Mouse (Mus musculus) hindbrain, embryonic 11.5 days (tissue): Measurements from ENCODE around the gene Rtn4rl2. TPM values are rescaled to one million over a fixed set of nuclear protein-coding genes. Genes with fewer than 3 reads are reported as not detected.

ENCODE experiments used
- ATAC-seq: fragments of 200-750 bp; cut with Nextera tagmentation; 2 replicates; pipeline ENCODE4 v1.8.0; 2017; ENCODE audit warnings: mild to moderate bottlenecking, moderate TSS enrichment, moderate library complexity; ENCODE audit not compliant: low FRiP score
- DNase-seq: peaks from one replicate; pipeline ENCODE4 v3.0.0-alpha.2; 2015; ENCODE audit warnings: low spot score
- H3K27ac ChIP-seq: fragments of 300-500 bp; sonication (generic); 2 replicates; pipeline ENCODE4 v1.5.1; 2014; ENCODE audit warnings: mild to moderate bottlenecking, low read depth, low read length
- H3K27me3 ChIP-seq: fragments of 300-500 bp; sonication (generic); 2 replicates; pipeline ENCODE4 v1.6.1; 2014; ENCODE audit warnings: mild to moderate bottlenecking, low read length, moderate library complexity, mixed read lengths; ENCODE audit not compliant: control insufficient read depth, insufficient read depth
- H3K36me3 ChIP-seq: fragments of 300-500 bp; sonication (generic); 2 replicates; pipeline ENCODE4 v1.6.1; 2014; ENCODE audit warnings: mild to moderate bottlenecking, low read length, moderate library complexity, mixed read lengths; ENCODE audit not compliant: control insufficient read depth, insufficient read depth
- H3K4me1 ChIP-seq: fragments of 300-500 bp; sonication (generic); replicated peaks from 2 replicates; pipeline ENCODE4 v1.6.1; 2014; ENCODE audit warnings: low read length, mixed read lengths; ENCODE audit not compliant: control insufficient read depth, insufficient read depth
- H3K4me2 ChIP-seq: fragments of 300-500 bp; sonication (generic); replicated peaks from 2 replicates; pipeline ENCODE4 v1.6.1; 2014; ENCODE audit warnings: mild to moderate bottlenecking, low read depth, low read length
- H3K4me3 ChIP-seq: fragments of 300-500 bp; sonication (generic); 2 replicates; pipeline ENCODE4 v1.5.1; 2014; ENCODE audit warnings: low read depth, low read length
- H3K9ac ChIP-seq: fragments of 300-500 bp; sonication (generic); 2 replicates; pipeline ENCODE4 v1.6.1; 2014; ENCODE audit warnings: low read depth, low read length
- H3K9me3 ChIP-seq: fragments of 300-500 bp; sonication (generic); 2 replicates; pipeline ENCODE4 v1.6.1; 2016; ENCODE audit warnings: low read length; ENCODE audit not compliant: control insufficient read depth
- WGBS: fragments of 180-500 bp; shearing (Covaris S2); extraction: QIAGEN DNeasy Blood & Tissue Kit; methylation state at CpG from one replicate; pipeline ENCODE4 v1.1.7; 2014; 5-methylcytosine and 5-hydroxymethylcytosine counted together
- polyA plus RNA-seq: library from polyadenylated mRNA; unstranded; fragments of >200 nt; fragmentation: Nextera tagmentation; extraction: Ambion mirVana; gene quantifications from 2 replicates; pipeline ENCODE4 v1.2.1, GENCODE M21; 2014

Gene Rtn4rl2
- polyA plus RNA-seq = 1.9 and 2.8 TPM in 2 replicates

DNA sequence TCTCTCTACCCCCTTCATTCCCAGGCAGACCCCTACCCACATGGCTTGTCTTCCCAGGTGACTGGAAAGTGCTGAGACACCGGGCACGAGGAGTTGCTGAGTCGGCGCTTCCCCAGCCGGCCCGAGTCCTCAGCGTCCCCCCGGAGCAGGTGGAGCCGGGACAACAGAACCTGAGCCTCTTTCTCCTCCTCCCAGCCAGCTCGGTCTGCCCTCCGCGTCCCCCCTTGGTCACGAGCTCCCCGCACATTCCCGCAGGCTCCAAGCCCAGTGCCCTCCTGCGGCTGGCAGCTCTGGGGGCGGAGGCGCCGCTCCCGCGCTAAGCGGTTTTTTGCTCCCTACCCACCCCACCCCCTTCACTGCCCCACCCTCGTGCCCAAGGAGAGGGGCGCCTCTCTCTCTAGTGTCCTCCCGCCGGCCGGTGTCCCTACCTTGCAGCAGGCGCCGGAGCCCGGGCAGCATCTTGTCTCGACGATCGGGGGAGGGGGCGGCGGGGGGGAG lies at the start of gene Rtn4rl2:
TSS of gene Rtn4rl2 (minus strand) at position 477 of the 498 bp plus-strand sequence.
- ATAC-seq = peak; percentile 23; the same call in 1 of the 2 replicates
- Histone ChIP-seq H3K4me3 (peak within 1 kb of the TSS; percentile 41), H3K4me2 (peak within 1 kb of the TSS; percentile 79), H3K9ac (peak within 1 kb of the TSS; percentile 40; the same call in 1 of the 2 replicates), H3K27me3 (peaks cover 82% of the 10 kb centered on the region), H3K4me1 (peaks cover 18% of the 10 kb centered on the region), H3K9me3 (no peaks in the 10 kb centered on the region), H3K27ac (no peak within 1 kb of the TSS), H3K36me3 (no peaks in the 10 kb centered on the region)
- 2% methylated on average over 17 of the region's 35 CpGs for WGBS
- peak; percentile 59 for DNase-seq

DNA sequence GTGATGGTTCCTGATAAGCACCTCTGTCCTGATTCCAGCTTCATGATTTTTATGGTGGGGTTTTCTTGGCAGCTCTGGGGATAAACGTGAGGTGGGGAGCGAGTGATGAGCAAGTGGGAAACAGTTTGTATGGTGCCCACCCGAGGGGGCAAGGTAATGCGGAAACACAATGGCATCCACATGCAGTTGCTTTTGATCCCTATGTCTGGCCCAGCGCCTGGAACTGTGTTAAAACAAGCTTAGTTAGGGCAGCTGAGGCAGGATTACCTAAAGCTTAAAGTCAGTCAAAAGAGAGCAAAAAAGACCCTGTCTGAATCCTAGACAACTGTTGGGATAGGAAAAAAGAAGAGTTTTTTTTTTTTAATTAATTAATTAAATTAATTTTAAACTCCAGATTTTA lies 48.6 kb upstream of the Rtn4rl2 start:
- DNase-seq (no peak), ATAC-seq (no peak)
- 84% methylated on average over 5 of the region's 5 CpGs for WGBS
- Histone ChIP-seq H3K9me3 (no peaks in the 10 kb centered on the region), H3K27ac (no peak overlapping the region), H3K36me3 (no peaks in the 10 kb centered on the region), H3K4me2 (no peak overlapping the region), H3K27me3 (no peaks in the 10 kb centered on the region), H3K4me3 (no peak overlapping the region), H3K9ac (no peak overlapping the region), H3K4me1 (no peaks in the 10 kb centered on the region)

- Histone ChIP-seq H3K4me3 (no peak overlapping the region), H3K36me3 (no peaks in the 10 kb centered on the region), H3K27me3 (no peaks in the 10 kb centered on the region), H3K4me2 (no peak overlapping the region), H3K9me3 (no peaks in the 10 kb centered on the region), H3K9ac (no peak overlapping the region), H3K27ac (no peak overlapping the region), H3K4me1 (no peaks in the 10 kb centered on the region)
- no peak for DNase-seq
- WGBS = 62% methylated on average over 4 of the region's 4 CpGs
- no peak for ATAC-seq
These were observed 48.1 kb upstream of the Rtn4rl2 start for GRCm38 (mm10) chr2:84934649-84935007.

- 73% methylated on average over 8 of the region's 8 CpGs for WGBS
- ATAC-seq = no peak
- Histone ChIP-seq H3K27me3 (no peaks in the 10 kb centered on the region), H3K4me2 (no peak overlapping the region), H3K9ac (no peak overlapping the region), H3K36me3 (no peaks in the 10 kb centered on the region), H3K4me3 (no peak overlapping the region), H3K27ac (no peak overlapping the region), H3K9me3 (no peaks in the 10 kb centered on the region), H3K4me1 (no peaks in the 10 kb centered on the region)
- no peak for DNase-seq
These were observed 47.6 kb upstream of the Rtn4rl2 start for GRCm38 (mm10) chr2:84933992-84934648.

GRCm38 (mm10) chr2:84930186-84930585 lies 43.7 kb upstream of the Rtn4rl2 start:
- 94% methylated on average over 7 of the region's 7 CpGs for WGBS

DNA sequence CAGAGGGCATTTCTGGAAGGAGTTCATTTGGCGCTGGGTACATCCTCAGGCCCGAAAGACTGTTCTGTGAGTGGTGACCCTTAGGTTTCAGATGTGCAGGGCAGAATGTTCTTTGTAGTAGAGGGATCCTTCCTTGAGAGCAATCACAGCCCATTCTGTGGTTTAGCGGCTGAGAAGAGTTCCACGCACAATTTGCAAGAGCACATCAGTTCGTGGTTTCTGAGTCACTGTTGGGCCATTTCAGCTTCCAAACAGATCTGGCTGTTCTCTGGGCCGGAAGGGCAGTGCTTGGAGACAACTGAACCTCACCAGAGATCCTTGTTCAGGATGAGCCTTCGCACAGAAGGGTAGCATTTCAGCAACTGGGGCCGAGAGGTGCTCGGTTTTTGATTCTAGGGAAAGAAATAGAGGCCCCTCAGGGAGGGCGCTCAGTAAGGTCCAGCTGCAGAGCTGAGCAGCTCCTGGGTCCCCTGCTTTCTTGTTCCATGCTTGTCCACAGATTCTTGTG lies 33.1 kb upstream of the Rtn4rl2 start:
- ATAC-seq (no peak), DNase-seq (no peak)
- H3K9me3 ChIP-seq = no peaks in the 10 kb centered on the region
- no peaks in the 10 kb centered on the region for H3K4me1 ChIP-seq
- no peaks in the 10 kb centered on the region for H3K27me3 ChIP-seq
- H3K36me3 ChIP-seq = no peaks in the 10 kb centered on the region
- H3K4me2 ChIP-seq = no peak overlapping the region
- H3K9ac ChIP-seq = no peak overlapping the region
- WGBS = 90% methylated on average over 10 of the region's 10 CpGs
- H3K4me3 ChIP-seq = no peak overlapping the region
- no peak overlapping the region for H3K27ac ChIP-seq

More at GRCm38 (mm10) chr2:84930186-84930585, 43.7 kb upstream of the Rtn4rl2 start:
- H3K4me1 ChIP-seq = no peaks in the 10 kb centered on the region
- no peak overlapping the region for H3K27ac ChIP-seq
- DNase-seq = no peak
- H3K4me3 ChIP-seq = no peak overlapping the region
- no peaks in the 10 kb centered on the region for H3K27me3 ChIP-seq
- H3K9ac ChIP-seq = no peak overlapping the region
- H3K9me3 ChIP-seq = no peaks in the 10 kb centered on the region
- no peak for ATAC-seq
- H3K36me3 ChIP-seq = no peaks in the 10 kb centered on the region
- H3K4me2 ChIP-seq = no peak overlapping the region

DNA sequence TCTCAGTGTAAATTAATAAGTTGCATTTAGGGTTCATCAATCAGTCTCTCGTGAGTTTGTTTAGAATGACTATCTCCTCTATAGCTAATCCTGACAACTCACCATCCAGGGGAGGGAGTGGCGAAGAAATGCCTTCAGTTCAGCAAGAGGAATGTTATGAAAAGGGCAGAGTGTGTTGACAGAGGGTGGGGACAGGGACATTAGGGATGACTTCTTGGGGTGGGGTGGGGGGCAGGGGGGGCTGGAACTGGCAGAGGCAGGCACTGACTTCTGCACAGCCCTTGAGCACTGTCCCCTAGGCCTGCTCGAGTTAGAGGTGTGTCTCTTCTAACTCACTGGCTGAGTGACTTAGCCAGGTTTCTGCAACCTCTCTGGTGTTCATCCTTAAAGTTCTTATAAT lies 31.7 kb upstream of the Rtn4rl2 start:
- Histone ChIP-seq H3K27ac (no peak overlapping the region), H3K27me3 (no peaks in the 10 kb centered on the region), H3K4me2 (no peak overlapping the region), H3K9me3 (no peaks in the 10 kb centered on the region), H3K9ac (no peak overlapping the region), H3K4me1 (no peaks in the 10 kb centered on the region; the same call in 1 of the 2 replicates), H3K4me3 (no peak overlapping the region), H3K36me3 (no peaks in the 10 kb centered on the region)
- 72% methylated on average over 3 of the region's 3 CpGs for WGBS
- no peak for ATAC-seq
- no peak for DNase-seq

DNA sequence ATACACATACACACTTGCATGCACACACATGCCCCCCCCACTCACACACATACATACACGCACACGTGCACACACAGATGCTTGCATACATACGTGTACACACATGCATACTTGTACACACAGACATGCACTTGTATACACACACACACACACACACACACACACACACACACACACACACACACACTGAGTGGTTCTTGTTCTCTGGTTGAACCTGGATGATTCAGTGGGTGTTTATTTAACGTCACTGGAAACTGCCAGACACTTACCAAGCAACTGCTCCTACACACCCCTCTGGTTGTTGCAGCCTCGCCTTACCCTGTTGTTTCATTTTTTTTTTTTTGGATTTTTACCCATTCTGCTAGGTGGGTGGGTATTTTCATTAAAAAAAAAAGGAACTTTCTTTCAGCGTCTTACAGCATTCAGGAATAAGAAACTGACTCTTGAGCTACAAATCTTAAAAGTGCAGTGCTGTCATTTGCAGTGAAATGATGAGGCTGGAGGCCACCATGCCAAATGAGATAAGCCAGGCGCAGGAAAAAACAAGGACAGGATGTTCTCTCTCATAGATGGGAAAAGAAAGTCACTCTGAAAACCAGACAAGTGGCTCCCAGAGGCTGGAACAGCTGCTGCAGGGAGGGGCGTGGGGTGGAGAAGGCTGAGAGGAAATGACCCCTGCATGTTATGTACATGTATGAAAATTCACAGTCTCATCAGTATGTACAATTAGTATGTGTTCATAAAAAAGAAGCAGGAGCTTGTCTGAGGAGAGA lies 30.2 kb upstream of the Rtn4rl2 start:
- H3K4me2 ChIP-seq = no peak overlapping the region
- H3K4me3 ChIP-seq = no peak overlapping the region
- H3K9ac ChIP-seq = no peak overlapping the region
- no peaks in the 10 kb centered on the region for H3K27me3 ChIP-seq
- no peaks in the 10 kb centered on the region for H3K9me3 ChIP-seq
- ATAC-seq = no peak
- WGBS = 83% methylated on average over 8 of the region's 8 CpGs
- no peak overlapping the region for H3K27ac ChIP-seq
- no peaks in the 10 kb centered on the region for H3K36me3 ChIP-seq
- no peaks in the 10 kb centered on the region; the same call in 1 of the 2 replicates for H3K4me1 ChIP-seq
- DNase-seq = no peak
